In the genomic region with DNA sequence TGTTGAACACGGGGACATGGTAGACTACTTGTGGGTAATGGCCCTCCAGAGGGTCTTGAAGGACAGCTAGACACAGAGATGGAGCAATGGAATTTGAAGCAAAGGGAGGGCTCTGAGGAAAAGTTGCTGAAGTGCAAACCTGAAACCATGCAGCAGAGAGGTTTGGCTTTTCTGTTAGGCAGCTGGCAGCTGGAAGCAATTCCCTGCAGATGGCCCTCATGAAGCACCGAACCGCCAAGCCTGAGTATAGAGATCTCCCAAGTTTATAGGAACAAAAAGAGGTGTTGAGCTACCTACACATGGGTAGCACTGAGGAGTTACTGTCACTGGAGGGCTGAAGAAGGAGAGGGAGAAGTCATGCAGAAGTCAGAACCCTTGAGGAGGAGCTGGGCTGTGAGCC, we compare ENCODE assay signal across 21 mouse cellular contexts. TPM values are rescaled to one million over a fixed set of nuclear protein-coding genes. Genes with fewer than 3 reads are reported as not detected.
DNase-seq lines count a peak whose midpoint lies in the region; ATAC-seq lines count a peak whose summit lies in the region.
"Had no signal": no experiment of that assay in that cellular context is flagged by ENCODE, and none has a peak within 500 bp of the region (broad histone marks: within the 10 kb centered on the region; RNA-seq: fewer than 3 reads in every experiment).

No protein-coding gene starts in this region.

- ATAC-seq in embryonic facial prominence, embryonic 11.5 days (replicated peaks; ENCODE audit: insufficient number of reproducible peaks, low FRiP score, low TSS enrichment, low read depth), result no peak
- ATAC-seq in limb, embryonic 11.5 days (ENCODE audit: insufficient number of reproducible peaks, low FRiP score, low TSS enrichment, low read depth), result no peak
- no peak for ATAC-seq in neural tube, embryonic 15.5 days (ENCODE audit: low FRiP score)
- ATAC-seq in midbrain, embryonic 15.5 days (replicated peaks), result no peak
- ATAC-seq: forebrain, embryonic 13.5 days; forebrain, embryonic 15.5 days; forebrain, postnatal 0 days had no signal

- peaks cover 3% of the 10 kb centered on the region; the same call in 1 of the 2 replicates for H3K36me3 ChIP-seq in embryonic facial prominence, embryonic 10.5 days (replicated peaks)
- H3K36me3 ChIP-seq in embryonic facial prominence, embryonic 11.5 days (replicated peaks; ENCODE audit: control insufficient read depth, insufficient read depth, low read depth, low read length), result no peaks in the 10 kb centered on the region
- no peaks in the 10 kb centered on the region for H3K36me3 ChIP-seq in limb, embryonic 11.5 days (ENCODE audit: control insufficient read depth, insufficient read depth, low read length)
- H3K36me3 ChIP-seq in neural tube, embryonic 15.5 days, result no peaks in the 10 kb centered on the region
- no peaks in the 10 kb centered on the region for H3K36me3 ChIP-seq in midbrain, embryonic 15.5 days (replicated peaks)
- H3K36me3 ChIP-seq: embryonic facial prominence, embryonic 12.5 days; forebrain, embryonic 15.5 days had no signal

- WGBS in embryonic facial prominence, embryonic 10.5 days, result 63% methylated on average over 3 of the region's 3 CpGs
- 50% methylated on average over 3 of the region's 3 CpGs for WGBS in embryonic facial prominence, embryonic 11.5 days
- WGBS in limb, embryonic 11.5 days, result 49% methylated on average over 3 of the region's 3 CpGs
- WGBS in neural tube, embryonic 15.5 days, result 80% methylated on average over 3 of the region's 3 CpGs
- 93% methylated on average over 3 of the region's 3 CpGs for WGBS in midbrain, embryonic 15.5 days

- no peak overlapping the region for H3K4me3 ChIP-seq in embryonic facial prominence, embryonic 10.5 days
- H3K4me3 ChIP-seq in embryonic facial prominence, embryonic 11.5 days (ENCODE audit: low read depth, low read length), result no peak overlapping the region
- no peak overlapping the region for H3K4me3 ChIP-seq in limb, embryonic 11.5 days (ENCODE audit: low read depth, low read length)
- no peak overlapping the region for H3K4me3 ChIP-seq in neural tube, embryonic 15.5 days (replicated peaks)
- H3K4me3 ChIP-seq in midbrain, embryonic 15.5 days, result no peak overlapping the region
- H3K4me3 ChIP-seq: embryonic facial prominence, embryonic 12.5 days; forebrain, embryonic 13.5 days; forebrain, embryonic 15.5 days had no signal

- H3K27ac ChIP-seq in embryonic facial prominence, embryonic 10.5 days (replicated peaks), result peak overlapping the region; percentile 70; the same call in 1 of the 2 replicates
- no peak overlapping the region for H3K27ac ChIP-seq in embryonic facial prominence, embryonic 11.5 days (replicated peaks; ENCODE audit: low read depth, low read length)
- no peak overlapping the region; the same call in 1 of the 2 replicates for H3K27ac ChIP-seq in limb, embryonic 11.5 days (replicated peaks; ENCODE audit: low read depth, low read length)
- H3K27ac ChIP-seq in neural tube, embryonic 15.5 days (replicated peaks), result no peak overlapping the region
- no peak overlapping the region for H3K27ac ChIP-seq in midbrain, embryonic 15.5 days
- H3K27ac ChIP-seq: embryonic facial prominence, embryonic 12.5 days; forebrain, embryonic 13.5 days; forebrain, embryonic 15.5 days had no signal

- DNase-seq in embryo, embryonic 11 days, result peak; percentile 33
- no peak for DNase-seq in embryo, embryonic 9.5 days (ENCODE audit: extremely low spot score)
- peak; percentile 55 for DNase-seq in embryonic facial prominence, embryonic 10.5 days (ENCODE audit: low spot score)
- DNase-seq in embryonic facial prominence, embryonic 11.5 days (ENCODE audit: low spot score), result peak; percentile 70
- peak; percentile 50 for DNase-seq in limb, embryonic 11.5 days (ENCODE audit: low spot score)
- DNase-seq in left cerebral cortex, adult 18-20 months (ENCODE audit: low spot score in 2 of 2), result no peak
- DNase-seq: adrenal gland, adult 2 months; adrenal gland, postnatal 10 days; adrenal gland, postnatal 36 days; cerebellum, adult 11-12 months; cerebellum, adult 2 months; cerebellum, adult 9-10 months; cerebellum, postnatal 10 days; cerebellum, postnatal 25 days; forebrain, postnatal 0 days had no signal

- H3K4me2 ChIP-seq in embryonic facial prominence, embryonic 11.5 days (ENCODE audit: low read depth, low read length), result no peak overlapping the region
- H3K4me2 ChIP-seq in limb, embryonic 11.5 days (ENCODE audit: low read depth, severe bottlenecking), result no peak overlapping the region
- no peak overlapping the region for H3K4me2 ChIP-seq in neural tube, embryonic 15.5 days
- H3K4me2 ChIP-seq in midbrain, embryonic 15.5 days, result no peak overlapping the region
- H3K4me2 ChIP-seq: embryonic facial prominence, embryonic 12.5 days; forebrain, embryonic 13.5 days; forebrain, embryonic 15.5 days had no signal

- H3K9me3 ChIP-seq in embryonic facial prominence, embryonic 10.5 days, result peaks cover 6% of the 10 kb centered on the region; the same call in 1 of the 2 replicates
- H3K9me3 ChIP-seq in embryonic facial prominence, embryonic 11.5 days (replicated peaks; ENCODE audit: control insufficient read depth, low read length), result no peaks in the 10 kb centered on the region
- no peaks in the 10 kb centered on the region for H3K9me3 ChIP-seq in limb, embryonic 11.5 days (ENCODE audit: control insufficient read depth, low read length)
- H3K9me3 ChIP-seq in neural tube, embryonic 15.5 days (replicated peaks), result no peaks in the 10 kb centered on the region
- 0 out of 2 replicates have a peak, but pooled peaks cover 3% of the 10 kb centered on the region for H3K9me3 ChIP-seq in midbrain, embryonic 15.5 days

- H3K4me1 ChIP-seq in embryonic facial prominence, embryonic 10.5 days, result peaks cover 23% of the 10 kb centered on the region
- H3K4me1 ChIP-seq in embryonic facial prominence, embryonic 11.5 days (ENCODE audit: control insufficient read depth, insufficient read depth, low read length), result no peaks in the 10 kb centered on the region
- 0 out of 2 replicates have a peak, but pooled peaks cover 4% of the 10 kb centered on the region for H3K4me1 ChIP-seq in limb, embryonic 11.5 days (ENCODE audit: control insufficient read depth, insufficient read depth, low read length)
- no peaks in the 10 kb centered on the region for H3K4me1 ChIP-seq in neural tube, embryonic 15.5 days
- no peaks in the 10 kb centered on the region for H3K4me1 ChIP-seq in midbrain, embryonic 15.5 days
- H3K4me1 ChIP-seq: forebrain, embryonic 13.5 days; forebrain, embryonic 15.5 days had no signal

- H3K9ac ChIP-seq in embryonic facial prominence, embryonic 11.5 days (replicated peaks; ENCODE audit: low read length), result no peak overlapping the region
- no peak overlapping the region for H3K9ac ChIP-seq in limb, embryonic 11.5 days (ENCODE audit: low read length)
- no peak overlapping the region for H3K9ac ChIP-seq in neural tube, embryonic 15.5 days (replicated peaks)
- H3K9ac ChIP-seq in midbrain, embryonic 15.5 days, result no peak overlapping the region
- H3K9ac ChIP-seq: embryonic facial prominence, embryonic 12.5 days; forebrain, embryonic 13.5 days; forebrain, embryonic 15.5 days; forebrain, postnatal 0 days had no signal

- H3K27me3 ChIP-seq in embryonic facial prominence, embryonic 10.5 days (replicated peaks; ENCODE audit: low read depth, poor library complexity, severe bottlenecking), result no peaks in the 10 kb centered on the region
- H3K27me3 ChIP-seq in embryonic facial prominence, embryonic 11.5 days (ENCODE audit: control insufficient read depth, insufficient read depth, low read length), result no peaks in the 10 kb centered on the region
- H3K27me3 ChIP-seq in limb, embryonic 11.5 days (ENCODE audit: control insufficient read depth, insufficient read depth, low read length), result no peaks in the 10 kb centered on the region
- H3K27me3 ChIP-seq in neural tube, embryonic 15.5 days (replicated peaks), result no peaks in the 10 kb centered on the region
- H3K27me3 ChIP-seq in midbrain, embryonic 15.5 days (replicated peaks), result no peaks in the 10 kb centered on the region
- H3K27me3 ChIP-seq: embryonic facial prominence, embryonic 12.5 days; forebrain, embryonic 13.5 days; forebrain, embryonic 15.5 days had no signal

RNA-seq across cellular contexts. Expression of a gene that starts 13.3 kb away (rescaled TPM):
- 90.0 and 94.0 TPM in 2 replicates for polyA plus RNA-seq in embryonic facial prominence, embryonic 10.5 days (2016; fragmentation: Nextera tagmentation; extraction: Ambion mirVana)
- 99.0 and 113 TPM in 2 replicates for polyA plus RNA-seq in embryonic facial prominence, embryonic 11.5 days (2014; fragmentation: Nextera tagmentation; extraction: Ambion mirVana)
- 179 and 195 TPM in 2 replicates for polyA plus RNA-seq in limb, embryonic 11.5 days (2014; fragmentation: Nextera tagmentation; extraction: Ambion mirVana)
- under 1 TPM; 0.09 to 0.16 TPM for total RNA-seq in left cerebral cortex, adult 18-20 months (2021)
- polyA plus RNA-seq in neural tube, embryonic 15.5 days (2015; fragmentation: Nextera tagmentation; extraction: Ambion mirVana), result 3.2 and 7.5 TPM in 2 replicates
- polyA plus RNA-seq in midbrain, embryonic 15.5 days (2015; fragmentation: Nextera tagmentation; extraction: Ambion mirVana), result 1.0 and 1.1 TPM in 2 replicates
- total RNA-seq: MEL had no signal

Comparison
In these comparisons a context has a peak if more than half of its experiments do, and no peak if none do; other contexts are left out.
1. DNase-seq: peak in embryo, embryonic 11 days (single experiment), embryonic facial prominence, embryonic 10.5 days (single experiment), embryonic facial prominence, embryonic 11.5 days (single experiment) and limb, embryonic 11.5 days (single experiment); none in embryo, embryonic 9.5 days (single experiment) and left cerebral cortex, adult 18-20 months (0 of 2).
2. RNA of a gene that starts 13.3 kb away (polyA plus RNA-seq): 179 to 195 TPM in limb, embryonic 11.5 days, 99.0 to 113 TPM in embryonic facial prominence, embryonic 11.5 days and 90.0 to 94.0 TPM in embryonic facial prominence, embryonic 10.5 days; 3.2 to 7.5 TPM in neural tube, embryonic 15.5 days and 1.0 to 1.1 TPM in midbrain, embryonic 15.5 days; every median in the first group is over 10 times any median in the second.